Mouse (Mus musculus) stomach, postnatal 0 days (tissue): ENCODE results near the gene Phactr3. TPM values are rescaled to one million over a fixed set of nuclear protein-coding genes. Genes with fewer than 3 reads are reported as not detected.
A peak's percentile ranks its signal among the peaks of the same experiment; 100 is the strongest.

Experiments
- ATAC-seq: fragments of 200-750 bp; cut with Nextera tagmentation; 2 replicates; pipeline ENCODE4 v1.8.0; 2017; ENCODE audit not compliant: low FRiP score, low TSS enrichment
- DNase-seq: peaks from one replicate; pipeline ENCODE4 v3.0.0-alpha.2; 2016; ENCODE audit warnings: low spot score
- H3K27ac ChIP-seq: fragments of 300-500 bp; sonication (generic); replicated peaks from 2 replicates; pipeline ENCODE4 v1.5.1; 2014; ENCODE audit warnings: mild to moderate bottlenecking, control low read depth
- H3K27me3 ChIP-seq: fragments of 300-500 bp; sonication (generic); 2 replicates; pipeline ENCODE4 v1.6.1; 2014; ENCODE audit warnings: low read length; ENCODE audit not compliant: control insufficient read depth, insufficient read depth
- H3K36me3 ChIP-seq: fragments of 300-500 bp; sonication (generic); 2 replicates; pipeline ENCODE4 v1.6.1; 2014; ENCODE audit warnings: low read length, mixed read lengths; ENCODE audit not compliant: control insufficient read depth, insufficient read depth
- H3K4me1 ChIP-seq: fragments of 300-500 bp; sonication (generic); replicated peaks from 2 replicates; pipeline ENCODE4 v1.6.1; 2014; ENCODE audit warnings: antibody characterized with exemption; ENCODE audit not compliant: control insufficient read depth, insufficient read depth
- H3K4me2 ChIP-seq: fragments of 300-500 bp; sonication (generic); replicated peaks from 2 replicates; pipeline ENCODE4 v1.6.1; 2014; ENCODE audit warnings: low read depth, mild to moderate bottlenecking, control low read depth, moderate library complexity
- H3K4me3 ChIP-seq: fragments of 300-500 bp; sonication (generic); 2 replicates; pipeline ENCODE4 v1.5.1; 2014; ENCODE audit warnings: low read depth, low read length, control low read depth
- H3K9ac ChIP-seq: fragments of 300-500 bp; sonication (generic); 2 replicates; pipeline ENCODE4 v1.6.1; 2014; ENCODE audit warnings: mild to moderate bottlenecking, low read length, control low read depth, mixed read lengths
- H3K9me3 ChIP-seq: fragments of 300-500 bp; sonication (generic); 2 replicates; pipeline ENCODE4 v1.6.1; 2016; ENCODE audit warnings: low read length; ENCODE audit not compliant: control insufficient read depth
- CTCF ChIP-seq: IDR thresholded peaks from 2 replicates; pipeline ENCODE4 v1.5.1; 2016; ENCODE audit warnings: antibody characterized with exemption, low read depth, mild to moderate bottlenecking, moderate library complexity
- EP300 ChIP-seq: optimal IDR thresholded peaks from 2 replicates; pipeline ENCODE3; 2016; ENCODE audit warnings: antibody characterized with exemption
- WGBS: fragments of 180-500 bp; shearing (Covaris S2); extraction: QIAGEN DNeasy Blood & Tissue Kit; methylation state at CpG from one replicate; pipeline ENCODE4 v1.1.7; 2014; 5-methylcytosine and 5-hydroxymethylcytosine counted together
- polyA plus RNA-seq: library from polyadenylated mRNA; unstranded; fragments of >200 nt; fragmentation: Nextera tagmentation; extraction: Ambion mirVana; gene quantifications from 2 replicates; pipeline ENCODE4 v1.2.1, GENCODE M21; 2015

Phactr3 gene
- polyA plus RNA-seq, 1 experiment from 2014 or later = 1.7 TPM

GRCm38 (mm10) chr2:178221003-178221402 is 102.2 kb downstream of the Phactr3 start:
- peak; percentile 61; the same call in 1 of the 2 replicates for ATAC-seq
- H3K27me3 ChIP-seq = no peaks in the 10 kb centered on the region
- WGBS = 91% methylated on average over 3 of the region's 3 CpGs

GRCm38 (mm10) chr2:178229231-178229630 is 110.5 kb downstream of the Phactr3 start:
- WGBS = 66% methylated on average over 8 of the region's 8 CpGs
- H3K4me2 ChIP-seq = no peak overlapping the region
- H3K9me3 ChIP-seq = no peaks in the 10 kb centered on the region
- H3K9ac ChIP-seq = no peak overlapping the region
- no peaks in the 10 kb centered on the region for H3K4me1 ChIP-seq
- H3K36me3 ChIP-seq = no peaks in the 10 kb centered on the region
- DNase-seq (no peak), ATAC-seq (no peak)
- H3K27ac ChIP-seq = no peak overlapping the region
- no peak for TF ChIP-seq CTCF
- no peak for TF ChIP-seq EP300
- no peaks in the 10 kb centered on the region for H3K27me3 ChIP-seq
- H3K4me3 ChIP-seq = no peak overlapping the region

More at GRCm38 (mm10) chr2:178221003-178221402, 102.2 kb downstream of the Phactr3 start:
- no peaks in the 10 kb centered on the region for H3K9me3 ChIP-seq
- no peaks in the 10 kb centered on the region for H3K36me3 ChIP-seq
- no peak overlapping the region for H3K4me2 ChIP-seq
- no peak overlapping the region for H3K27ac ChIP-seq
- H3K4me3 ChIP-seq = no peak overlapping the region
- TF ChIP-seq CTCF (no peak), EP300 (no peak)
- H3K4me1 ChIP-seq = no peaks in the 10 kb centered on the region
- no peak for DNase-seq
- H3K9ac ChIP-seq = no peak overlapping the region

- no peak for ATAC-seq
Measured at GRCm38 (mm10) chr2:178233487-178233886, 114.7 kb downstream of the Phactr3 start.

DNA sequence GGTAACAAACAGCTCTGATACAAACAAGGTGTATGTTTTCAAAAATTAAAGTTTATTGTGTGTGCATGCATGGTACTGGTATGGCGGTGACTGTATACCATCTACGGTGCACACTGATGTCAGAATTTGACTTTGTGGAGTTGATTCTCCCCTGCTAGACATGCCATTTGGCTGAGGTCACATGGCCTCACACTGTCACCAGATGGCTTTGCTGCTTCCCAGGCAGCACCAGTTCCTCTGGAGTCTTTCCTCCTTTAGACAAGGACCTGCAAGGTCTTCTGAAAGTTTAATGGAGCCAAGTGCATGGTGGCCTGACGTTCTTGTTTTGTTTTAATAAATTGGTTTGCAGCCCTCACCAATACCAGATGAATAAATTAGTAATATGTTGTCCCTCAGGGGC is 118.3 kb downstream of the Phactr3 start:
- Histone ChIP-seq H3K36me3 (no peaks in the 10 kb centered on the region), H3K4me1 (no peaks in the 10 kb centered on the region), H3K9ac (no peak overlapping the region), H3K27ac (no peak overlapping the region), H3K4me2 (no peak overlapping the region), H3K27me3 (no peaks in the 10 kb centered on the region), H3K4me3 (no peak overlapping the region), H3K9me3 (no peaks in the 10 kb centered on the region)
- TF ChIP-seq EP300 (no peak), CTCF (no peak)
- DNase-seq (no peak), ATAC-seq (no peak)
- WGBS = 84% methylated on average over 3 of the region's 3 CpGs

More at GRCm38 (mm10) chr2:178233487-178233886, 114.7 kb downstream of the Phactr3 start:
- WGBS = 75% methylated on average over 5 of the region's 5 CpGs
- Histone ChIP-seq H3K4me3 (no peak overlapping the region), H3K27me3 (no peaks in the 10 kb centered on the region), H3K4me2 (no peak overlapping the region), H3K27ac (no peak overlapping the region), H3K9me3 (no peaks in the 10 kb centered on the region), H3K9ac (no peak overlapping the region), H3K36me3 (no peaks in the 10 kb centered on the region), H3K4me1 (no peaks in the 10 kb centered on the region)
- DNase-seq = no peak
- TF ChIP-seq CTCF (peak; percentile 48), EP300 (no peak)

DNA sequence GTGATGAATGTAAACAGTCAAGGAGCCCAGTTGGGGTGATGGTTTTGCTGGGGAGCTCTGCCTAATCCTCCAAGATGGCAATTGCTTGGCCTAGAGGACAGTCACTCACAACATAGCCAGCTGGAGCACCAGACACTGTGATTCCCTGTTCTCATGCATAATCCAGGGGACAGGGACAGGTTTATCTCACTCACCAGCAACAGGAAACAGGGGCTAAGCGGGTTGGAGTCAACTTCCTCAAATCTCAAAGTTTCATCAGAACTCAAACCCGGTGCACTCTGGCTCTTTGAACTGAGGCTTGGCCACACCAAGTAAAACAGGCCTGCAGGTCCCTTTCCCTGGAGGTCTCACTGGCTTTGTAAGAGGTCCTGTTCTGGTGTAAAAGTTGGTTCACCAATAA is 119.7 kb downstream of the Phactr3 start:
- H3K4me3 ChIP-seq = no peak overlapping the region
- WGBS = 55% methylated on average over 2 of the region's 2 CpGs

DNA sequence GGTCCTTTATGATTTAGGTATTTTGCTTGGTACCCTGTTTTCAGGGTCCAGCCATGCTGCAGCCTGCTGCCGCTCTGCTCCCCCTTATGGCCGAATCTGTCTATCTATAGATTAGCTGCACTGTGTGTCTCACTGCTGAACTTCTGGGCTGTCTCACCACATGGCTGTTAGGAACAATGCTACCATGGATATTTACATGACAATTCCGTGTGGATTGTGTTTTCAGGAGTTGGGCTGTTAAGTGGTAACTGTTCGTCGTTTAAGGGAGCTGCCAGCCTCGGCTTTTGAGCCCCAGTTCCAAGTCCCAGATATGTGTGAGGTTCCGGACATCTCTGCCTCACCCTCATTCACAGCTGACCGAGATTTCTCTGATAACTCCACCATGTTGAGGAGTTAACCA is 122.1 kb downstream of the Phactr3 start:
- H3K4me2 ChIP-seq = no peak overlapping the region
- H3K4me1 ChIP-seq = no peaks in the 10 kb centered on the region
- no peaks in the 10 kb centered on the region for H3K36me3 ChIP-seq
- no peak overlapping the region for H3K9ac ChIP-seq
- DNase-seq = no peak
- H3K4me3 ChIP-seq = no peak overlapping the region
- WGBS = 64% methylated on average over 8 of the region's 8 CpGs
- no peak overlapping the region for H3K27ac ChIP-seq
- no peaks in the 10 kb centered on the region for H3K27me3 ChIP-seq
- H3K9me3 ChIP-seq = no peaks in the 10 kb centered on the region
- ATAC-seq = no peak
- TF ChIP-seq CTCF (no peak), EP300 (no peak)

More for the DNA sequence above, 119.7 kb downstream of the Phactr3 start:
- ATAC-seq = no peak
- Histone ChIP-seq H3K27me3 (no peaks in the 10 kb centered on the region), H3K9me3 (no peaks in the 10 kb centered on the region), H3K9ac (no peak overlapping the region), H3K36me3 (no peaks in the 10 kb centered on the region), H3K4me2 (no peak overlapping the region), H3K4me1 (no peaks in the 10 kb centered on the region), H3K27ac (no peak overlapping the region)
- DNase-seq = no peak
- no peak for TF ChIP-seq EP300
- no peak for TF ChIP-seq CTCF
